Mouse (Mus musculus) ES-Bruce4 (cell line): ENCODE results near the gene Tatdn2. TPM values are rescaled to one million over a fixed set of nuclear protein-coding genes. Genes with fewer than 3 reads are reported as not detected.

Experiments
- H3K27ac ChIP-seq: 2 replicates; pipeline ENCODE4 v1.5.1; 2012; ENCODE audit warnings: low read length, inconsistent platforms; ENCODE audit not compliant: insufficient read depth
- H3K27me3 ChIP-seq: 2 replicates; pipeline ENCODE4 v1.6.1; 2012; ENCODE audit warnings: mild to moderate bottlenecking, low read length, inconsistent platforms; ENCODE audit not compliant: control insufficient read depth, poor library complexity, insufficient read depth, severe bottlenecking
- H3K36me3 ChIP-seq: 2 replicates; pipeline ENCODE4 v1.6.1; 2012; ENCODE audit warnings: inconsistent platforms, mild to moderate bottlenecking, low read length, moderate library complexity; ENCODE audit not compliant: control insufficient read depth, poor library complexity, insufficient read depth, severe bottlenecking
- H3K4me1 ChIP-seq: one replicate; pipeline ENCODE4 v1.8.1; 2011; ENCODE audit warnings: low read length; ENCODE audit not compliant: control insufficient read depth, insufficient read depth
- H3K4me3 ChIP-seq: 2 replicates; pipeline ENCODE4 v1.5.1; 2011; ENCODE audit warnings: low read depth, mild to moderate bottlenecking, low read length
- H3K9ac ChIP-seq: 2 replicates; pipeline ENCODE4 v1.6.1; 2012; ENCODE audit warnings: low read depth, mild to moderate bottlenecking, inconsistent platforms; ENCODE audit not compliant: poor library complexity, severe bottlenecking
- H3K9me3 ChIP-seq: replicated peaks from 2 replicates; pipeline ENCODE4 v1.6.1; 2012; ENCODE audit warnings: mild to moderate bottlenecking, low read length, inconsistent platforms; ENCODE audit not compliant: control insufficient read depth, poor library complexity, insufficient read depth, severe bottlenecking
- CTCF ChIP-seq: IDR thresholded peaks from one replicate; pipeline ENCODE4 v1.8.1; 2011; ENCODE audit warnings: low read depth, low read length
- EP300 ChIP-seq: IDR thresholded peaks from 2 replicates; pipeline ENCODE4 v1.6.1; 2011; ENCODE audit warnings: low read depth, low read length; ENCODE audit not compliant: insufficient read depth
- POLR2A ChIP-seq: IDR thresholded peaks from one replicate; pipeline ENCODE4 v1.8.1; 2011; ENCODE audit warnings: low read length; ENCODE audit not compliant: insufficient read depth
- polyA plus RNA-seq: library from polyadenylated mRNA; stranded (reverse); fragments of >200 nt; gene quantifications from 2 replicates; pipeline ENCODE4 v1.2.4, GENCODE M21; 2011; ENCODE audit warnings: low read depth; ENCODE audit not compliant: missing spikeins, insufficient read depth, insufficient read length

The Tatdn2 gene
- polyA plus RNA-seq, 1 experiment = 42.2 TPM

GRCm38 (mm10) chr6:113737318-113738046 is 40.6 kb downstream of the Tatdn2 start:
- H3K36me3 ChIP-seq = peaks cover 25% of the 10 kb centered on the region
- no peak for TF ChIP-seq EP300
- no peak for TF ChIP-seq CTCF
- no peak for TF ChIP-seq POLR2A
- H3K9ac ChIP-seq = no peak overlapping the region
- H3K27me3 ChIP-seq = no peaks in the 10 kb centered on the region
- no peak overlapping the region for H3K4me3 ChIP-seq
- H3K4me1 ChIP-seq = no peaks in the 10 kb centered on the region
- H3K27ac ChIP-seq = no peak overlapping the region
- no peaks in the 10 kb centered on the region for H3K9me3 ChIP-seq

- Histone ChIP-seq H3K9ac (peak within 1 kb of the TSS; percentile 71), H3K9me3 (no peaks in the 10 kb centered on the region), H3K27ac (no peak within 1 kb of the TSS), H3K4me3 (peak within 1 kb of the TSS; percentile 97), H3K27me3 (no peaks in the 10 kb centered on the region), H3K4me1 (no peaks in the 10 kb centered on the region), H3K36me3 (peaks cover 8% of the 10 kb centered on the region; the same call in 1 of the 2 replicates)
- TF ChIP-seq CTCF = no peak
- TF ChIP-seq POLR2A = peak; percentile 89
- TF ChIP-seq EP300 = 0 out of 2 replicates have a peak, but pooled peaks have one; percentile 19
Observed at GRCm38 (mm10) chr6:113740236-113741217, 43.7 kb downstream of the Tatdn2 start, which contains the start of gene Sec13. Gene Sec13 (minus strand): TSS chr6:113740743.

- TF ChIP-seq CTCF (no peak), EP300 (no peak), POLR2A (no peak)
Observed at GRCm38 (mm10) chr6:113741425-113741824, 44.6 kb downstream of the Tatdn2 start.

GRCm38 (mm10) chr6:113742321-113742720 is 45.5 kb downstream of the Tatdn2 start:
- Histone ChIP-seq H3K4me3 (no peak overlapping the region), H3K9me3 (no peaks in the 10 kb centered on the region), H3K9ac (no peak overlapping the region), H3K27ac (no peak overlapping the region), H3K4me1 (no peaks in the 10 kb centered on the region), H3K36me3 (peaks cover 5% of the 10 kb centered on the region; the same call in 1 of the 2 replicates), H3K27me3 (no peaks in the 10 kb centered on the region)
- TF ChIP-seq EP300 (no peak), CTCF (no peak), POLR2A (no peak)

More at GRCm38 (mm10) chr6:113741425-113741824, 44.6 kb downstream of the Tatdn2 start:
- Histone ChIP-seq H3K4me1 (no peaks in the 10 kb centered on the region), H3K27ac (no peak overlapping the region), H3K36me3 (peaks cover 5% of the 10 kb centered on the region; the same call in 1 of the 2 replicates), H3K9ac (no peak overlapping the region), H3K9me3 (no peaks in the 10 kb centered on the region), H3K4me3 (no peak overlapping the region), H3K27me3 (no peaks in the 10 kb centered on the region)

GRCm38 (mm10) chr6:113743111-113743510 is 46.3 kb downstream of the Tatdn2 start:
- H3K9me3 ChIP-seq = no peaks in the 10 kb centered on the region
- H3K4me1 ChIP-seq = no peaks in the 10 kb centered on the region
- no peaks in the 10 kb centered on the region for H3K27me3 ChIP-seq
- H3K36me3 ChIP-seq = no peaks in the 10 kb centered on the region
- no peak overlapping the region for H3K4me3 ChIP-seq
- no peak overlapping the region for H3K27ac ChIP-seq
- H3K9ac ChIP-seq = no peak overlapping the region
- TF ChIP-seq POLR2A (no peak), EP300 (no peak), CTCF (no peak)
